Mouse (Mus musculus): Measurements from ENCODE around the gene Rab7b.
A peak's percentile ranks its signal among the peaks of the same experiment; 100 is the strongest.

The Rab7b gene

DNA sequence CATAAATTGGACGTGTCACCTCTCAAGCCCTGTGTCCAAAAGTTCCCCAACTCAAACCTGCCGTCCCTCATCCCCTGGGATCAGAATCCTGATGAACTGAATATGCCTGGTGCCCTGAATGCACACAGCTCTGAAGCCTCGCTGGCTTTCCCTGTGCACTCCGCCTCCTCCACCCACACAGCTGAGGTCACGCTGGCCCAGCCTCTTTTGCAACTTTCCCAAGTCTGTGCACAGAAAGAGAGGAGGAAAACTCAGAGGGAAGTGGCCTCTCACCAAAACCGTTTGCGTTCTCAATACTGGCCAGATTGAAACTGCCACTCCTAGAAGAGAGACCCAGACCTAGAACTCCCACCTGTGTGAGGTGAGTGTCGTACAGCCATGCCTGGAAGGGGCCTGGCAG, at the start of gene Rab7b:
Rab7b (plus strand) TSS at position 221 of the 400 bp plus-strand sequence.
- peak; percentile 81 for DNase-seq

DNA sequence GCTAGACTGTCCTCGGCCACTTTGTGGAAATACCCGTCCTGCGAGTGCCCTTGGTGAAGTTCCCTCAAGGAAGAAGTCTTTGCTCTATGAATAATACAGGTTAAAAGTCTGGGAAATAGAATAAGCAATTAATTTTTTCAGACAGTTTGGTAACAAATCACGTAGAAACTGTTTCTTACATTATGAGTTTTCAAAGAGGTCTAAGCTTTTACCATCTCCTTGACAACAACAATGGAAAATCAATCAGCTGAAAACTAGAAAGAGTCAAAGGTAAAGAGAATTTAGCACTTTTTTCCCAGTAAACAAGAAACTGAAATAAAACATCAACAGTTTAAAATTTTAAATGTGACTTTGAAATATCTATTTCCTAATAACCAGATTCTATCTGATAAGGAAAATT, 48.4 kb upstream of the Rab7b start:
- no peak for DNase-seq

DNA sequence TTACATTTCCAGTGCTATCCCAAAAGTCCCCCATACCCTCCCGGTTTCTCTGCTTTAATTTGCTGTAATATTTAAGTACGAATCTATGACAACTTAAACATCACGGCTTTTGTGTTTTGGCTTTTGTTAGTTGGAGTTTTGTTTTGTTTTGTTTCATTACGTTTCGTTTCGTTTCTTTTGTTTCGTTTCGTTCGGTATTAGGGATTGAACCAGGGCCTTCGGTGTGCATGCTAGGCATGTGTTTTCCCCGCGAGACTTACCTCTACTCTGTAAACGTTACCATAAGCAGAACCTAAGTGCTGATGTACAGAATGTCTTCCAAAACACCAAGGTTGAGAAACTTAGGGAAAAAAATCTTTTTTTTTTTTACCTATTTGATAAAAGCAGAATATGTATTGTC, 46.9 kb upstream of the Rab7b start:
- no peak for DNase-seq

DNA sequence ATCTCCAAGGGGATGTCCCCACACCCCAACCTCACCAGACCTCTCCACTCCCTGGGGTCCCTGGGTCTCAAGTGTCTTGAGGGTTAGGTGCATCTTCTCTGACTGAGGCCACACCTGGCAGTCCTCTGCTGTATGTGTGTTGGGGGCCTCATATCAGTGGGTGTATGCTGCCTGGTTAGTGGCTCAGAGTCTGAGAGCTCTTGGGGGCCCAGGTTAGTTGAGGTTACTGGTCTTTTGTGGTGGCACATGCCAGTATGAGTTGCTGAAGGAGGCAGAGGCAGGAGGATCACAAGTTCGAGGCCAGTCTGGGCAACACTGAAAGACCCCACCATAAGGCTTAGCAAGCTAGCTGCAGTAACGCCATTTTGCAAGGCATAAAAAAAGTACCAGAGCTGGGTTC, 46.2 kb upstream of the Rab7b start:
- DNase-seq: no peak

DNA sequence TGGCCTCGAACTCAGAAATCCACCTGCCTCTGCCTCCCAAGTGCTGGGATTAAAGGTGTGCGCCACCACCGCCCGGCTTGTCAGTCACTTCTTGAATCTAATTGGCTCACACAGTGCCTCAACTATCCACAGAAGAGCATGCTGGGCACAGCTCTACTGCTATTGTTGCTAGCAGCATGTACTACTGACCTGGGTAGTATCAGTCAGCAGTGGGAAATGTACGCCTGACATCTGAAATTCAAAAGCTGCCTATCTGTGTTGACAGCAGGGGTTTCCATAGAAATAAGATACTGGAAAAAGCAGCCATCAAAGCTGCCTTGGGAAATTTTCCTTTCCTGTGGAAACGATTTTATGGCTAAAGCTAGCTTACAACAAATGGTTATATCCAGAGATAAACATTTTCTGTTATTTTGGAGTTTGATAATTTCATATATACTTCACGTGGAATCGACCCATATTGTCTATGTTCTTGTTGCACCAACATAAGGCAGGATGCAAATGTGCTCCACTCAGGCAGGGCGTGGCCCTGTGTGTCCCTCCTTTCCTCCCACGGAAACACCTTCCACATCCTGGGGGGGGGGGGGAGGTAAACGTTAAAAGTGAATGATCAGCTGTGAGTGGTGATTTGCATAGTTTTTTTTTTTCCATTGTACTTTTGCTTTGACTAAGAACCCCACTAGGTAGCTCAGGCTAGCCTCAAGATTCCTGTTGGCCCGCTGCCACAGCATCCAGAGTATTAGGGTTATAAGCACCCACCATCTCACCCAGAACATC, 35.6 kb upstream of the Rab7b start:
- DNase-seq: peak; percentile 9

DNA sequence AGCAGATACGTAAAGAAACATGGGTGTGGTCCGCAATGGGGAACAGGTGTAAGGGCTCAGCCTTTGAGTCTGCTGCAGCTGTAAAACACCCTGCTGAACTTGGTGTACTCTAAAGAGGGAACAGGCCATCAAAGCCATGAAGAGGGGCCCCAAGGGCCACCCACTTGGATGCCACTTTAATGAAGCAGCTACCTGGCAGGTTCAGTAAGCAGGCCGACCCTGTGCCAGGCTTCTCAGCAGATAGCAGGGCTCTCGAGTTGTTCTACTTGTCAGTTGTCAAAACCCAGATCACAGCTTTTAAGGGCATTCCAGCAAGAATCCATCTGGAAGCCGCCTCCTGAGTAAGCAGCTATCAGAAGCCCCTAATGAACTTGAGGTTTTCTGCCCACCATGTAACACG, 32.9 kb upstream of the Rab7b start:
- DNase-seq: no peak

DNA sequence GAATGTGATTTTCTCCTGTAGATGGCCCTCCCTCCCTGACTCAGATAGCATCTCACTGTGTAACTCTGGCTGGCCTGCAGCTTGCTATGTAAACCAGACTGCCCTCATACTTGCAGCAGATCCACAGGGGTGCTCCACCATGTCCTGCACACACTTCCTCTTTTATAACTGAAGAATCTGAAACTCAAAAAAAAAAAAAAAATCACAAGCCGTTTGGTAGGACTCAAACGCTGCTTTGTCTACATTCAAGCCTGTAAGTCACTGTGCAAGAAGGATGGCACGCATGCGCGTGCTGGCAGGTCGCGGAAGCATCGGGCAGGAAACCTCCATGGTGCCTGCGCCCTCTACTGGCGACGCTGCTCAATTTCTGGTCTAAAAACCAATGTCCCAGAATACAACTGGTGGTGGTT, 30.5 kb upstream of the Rab7b start:
- DNase-seq: peak; percentile 96

DNA sequence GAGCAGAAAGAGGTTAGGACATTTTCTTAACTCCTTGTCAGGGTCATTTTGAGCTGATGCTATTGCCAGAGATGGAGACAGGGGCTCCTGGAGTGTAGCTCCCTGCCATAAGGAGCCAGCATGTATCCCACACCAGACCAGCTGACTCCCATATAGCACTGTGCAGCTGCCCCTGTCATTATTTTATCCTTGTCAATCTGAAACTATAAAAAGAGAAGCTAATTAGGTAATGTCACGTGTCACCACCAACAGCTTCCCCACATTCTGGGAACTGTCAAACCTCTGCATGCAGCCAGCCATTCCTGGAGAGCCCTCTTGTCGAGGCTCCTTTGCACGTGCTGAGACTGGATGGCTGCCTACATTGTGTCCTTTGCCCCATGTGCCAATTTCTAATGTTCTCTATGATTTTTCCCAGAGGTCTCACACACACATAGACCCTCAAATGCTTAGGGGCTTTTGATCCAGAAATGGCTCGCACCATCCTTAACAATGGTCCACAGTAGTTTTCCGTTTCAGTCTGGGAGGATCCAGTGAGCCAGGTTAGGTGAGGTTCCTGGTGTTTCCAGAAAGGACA, 28.9 kb upstream of the Rab7b start:
- no peak for DNase-seq

DNA sequence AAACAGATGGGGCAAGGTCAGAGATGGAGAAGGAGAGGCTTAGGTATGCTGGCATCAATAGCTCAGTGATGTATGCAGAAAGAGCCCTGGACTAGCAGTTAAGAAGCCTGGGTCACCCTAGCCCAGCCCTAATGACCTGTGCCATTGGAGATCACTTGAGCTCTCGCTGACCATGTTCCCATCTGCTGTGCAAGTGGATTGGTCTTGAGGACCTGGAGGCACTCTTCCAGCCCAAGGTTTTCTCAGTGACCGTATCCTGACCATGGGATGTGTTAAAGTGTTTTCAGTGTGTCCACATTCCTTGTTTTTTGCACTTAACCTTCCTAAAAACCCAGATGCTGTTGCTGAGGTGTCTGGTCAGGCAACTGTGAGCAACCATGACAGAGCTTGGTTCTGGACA, 28.2 kb upstream of the Rab7b start:
- DNase-seq: no peak

DNA sequence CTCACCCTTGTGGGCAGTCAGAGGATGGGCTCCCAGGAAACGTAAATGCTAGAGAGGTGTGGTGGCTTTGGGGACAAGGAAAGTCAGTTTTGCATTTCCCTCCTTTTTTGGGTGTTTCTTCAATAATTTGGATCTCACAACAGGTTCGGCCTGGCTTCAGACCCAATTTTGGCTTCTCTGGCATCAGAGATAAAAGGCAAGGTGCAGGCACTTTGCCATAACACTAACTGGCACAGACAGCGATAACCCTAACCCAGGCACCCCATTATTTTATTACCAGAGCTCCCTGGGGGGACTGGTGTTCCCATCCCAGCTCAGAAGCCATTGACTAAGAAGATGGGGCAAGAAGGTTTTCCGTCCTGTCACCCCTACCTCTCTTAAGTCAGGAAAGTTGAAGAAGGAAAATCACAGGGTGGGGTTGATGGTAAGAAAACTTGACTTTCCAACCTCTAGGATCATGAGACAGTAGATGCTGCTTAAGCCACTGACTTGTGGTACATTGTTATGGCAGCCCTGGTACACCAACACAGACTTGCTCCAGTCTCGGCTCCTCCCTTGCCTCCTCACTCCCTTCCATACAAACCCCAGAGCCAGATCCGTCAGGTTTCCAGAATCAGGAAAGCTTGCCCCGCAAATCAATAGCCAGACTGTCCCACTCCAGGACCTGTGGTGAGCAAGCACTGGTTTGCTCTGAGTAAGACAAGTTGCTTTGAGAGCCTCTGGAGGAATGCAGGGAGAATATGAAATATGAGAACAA, 27.6 kb upstream of the Rab7b start:
- DNase-seq: no peak

DNA sequence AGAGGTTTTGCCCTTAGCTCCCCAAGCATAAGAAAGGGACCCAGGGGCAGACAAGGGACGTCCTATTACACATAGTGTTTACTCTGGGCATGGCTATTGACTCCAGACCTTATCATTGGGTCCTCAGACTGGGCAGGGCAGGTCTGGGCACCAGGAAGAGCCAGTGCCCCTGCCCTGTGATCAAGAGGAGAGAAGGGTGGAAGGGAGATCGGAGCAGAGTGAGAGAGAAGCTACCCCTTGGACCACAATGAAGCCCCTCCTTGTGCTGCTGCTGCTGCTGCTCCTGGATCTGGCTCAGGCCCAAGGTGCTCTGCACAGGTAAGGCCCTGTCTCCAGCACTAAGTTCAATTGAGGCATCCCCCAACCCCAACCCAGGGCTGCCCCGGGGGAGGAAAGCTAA, 26.7 kb upstream of the Rab7b start:
- no peak for DNase-seq

DNA sequence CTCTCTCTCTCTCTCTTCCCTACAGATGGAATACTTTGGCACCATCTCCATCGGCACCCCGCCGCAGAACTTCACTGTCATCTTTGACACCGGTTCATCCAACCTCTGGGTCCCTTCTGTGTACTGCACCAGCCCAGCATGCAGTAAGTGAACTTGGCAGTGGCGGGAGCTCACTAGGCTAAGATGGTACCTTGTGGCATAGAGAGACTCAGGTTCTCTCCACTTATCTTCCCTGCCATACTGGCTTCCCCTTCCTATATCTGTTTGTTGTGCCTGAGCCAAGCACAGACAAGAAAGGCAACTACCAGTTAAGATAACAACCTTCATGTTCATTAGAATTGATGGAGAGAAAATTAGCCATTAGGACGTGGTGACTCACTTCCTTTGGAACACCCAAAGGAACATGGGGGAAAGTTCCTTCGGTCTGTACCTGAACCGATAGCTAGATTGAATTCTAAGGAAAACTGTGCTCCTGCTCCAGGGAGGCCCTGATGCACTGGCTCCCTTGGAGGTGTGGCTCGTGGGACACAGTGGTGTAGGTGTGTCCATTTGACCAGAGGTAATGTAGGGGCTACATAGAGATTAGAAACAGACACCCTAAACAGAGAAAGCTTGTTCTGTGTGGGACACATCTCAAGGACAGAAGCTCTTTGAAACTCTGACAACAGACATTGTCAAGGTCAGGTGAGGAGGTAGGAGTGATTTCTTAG, 25.1 kb upstream of the Rab7b start:
- no peak for DNase-seq

DNA sequence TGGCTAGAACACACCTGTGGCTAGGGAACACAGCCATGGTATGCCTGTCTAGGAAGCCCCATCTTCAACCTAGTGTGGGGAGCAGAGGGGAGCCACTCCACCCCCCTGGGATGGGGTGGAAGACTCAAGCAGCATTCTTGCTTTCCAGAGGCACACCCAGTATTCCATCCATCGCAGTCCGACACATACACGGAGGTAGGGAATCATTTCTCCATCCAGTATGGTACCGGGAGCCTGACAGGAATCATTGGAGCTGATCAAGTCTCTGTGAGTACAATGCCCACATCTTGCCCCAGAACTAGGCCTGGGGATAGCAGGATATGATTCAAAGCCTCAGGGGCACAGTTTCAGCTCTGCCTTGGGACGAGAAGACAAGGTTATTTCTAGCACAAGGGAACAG, 24.4 kb upstream of the Rab7b start:
- no peak for DNase-seq

DNA sequence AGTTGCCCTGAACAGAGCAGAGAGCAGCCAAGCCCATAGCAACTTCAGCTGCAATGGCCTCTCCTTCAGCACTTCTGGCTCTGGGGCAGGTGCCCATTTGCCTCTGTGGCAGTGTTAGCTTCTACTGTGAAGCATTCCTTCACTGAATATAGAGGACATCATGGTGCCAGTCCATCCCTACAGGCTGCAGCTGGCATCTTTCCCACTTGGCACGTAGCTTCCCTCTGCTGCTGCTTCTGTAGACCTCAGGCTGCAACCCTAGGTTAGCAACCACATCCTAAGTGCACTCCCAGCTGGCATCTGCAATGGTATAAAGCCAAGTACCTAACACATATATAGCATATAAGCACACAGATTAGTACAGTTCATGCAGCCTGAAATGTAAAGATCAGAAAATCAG, 22.6 kb upstream of the Rab7b start:
- no peak for DNase-seq

DNA sequence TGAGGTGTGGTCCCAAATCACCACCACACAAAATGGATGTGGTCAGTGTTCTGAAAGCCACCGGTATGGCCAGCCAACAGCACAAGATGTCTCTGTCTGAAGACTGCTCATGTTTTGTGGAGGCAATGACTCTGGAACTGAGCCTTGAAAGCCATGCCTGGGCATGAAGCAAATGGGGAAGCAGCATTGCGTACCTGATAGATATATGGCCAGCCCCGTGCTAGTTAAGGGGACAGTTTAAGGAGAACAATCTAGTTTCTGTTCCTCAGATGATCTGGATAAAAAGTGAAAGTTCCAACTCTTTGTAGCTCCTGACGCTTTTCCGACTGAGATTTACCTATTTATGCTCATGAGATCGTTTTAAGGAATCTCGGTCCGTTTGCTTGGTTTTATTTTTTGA, 17.4 kb upstream of the Rab7b start:
- DNase-seq: no peak

DNA sequence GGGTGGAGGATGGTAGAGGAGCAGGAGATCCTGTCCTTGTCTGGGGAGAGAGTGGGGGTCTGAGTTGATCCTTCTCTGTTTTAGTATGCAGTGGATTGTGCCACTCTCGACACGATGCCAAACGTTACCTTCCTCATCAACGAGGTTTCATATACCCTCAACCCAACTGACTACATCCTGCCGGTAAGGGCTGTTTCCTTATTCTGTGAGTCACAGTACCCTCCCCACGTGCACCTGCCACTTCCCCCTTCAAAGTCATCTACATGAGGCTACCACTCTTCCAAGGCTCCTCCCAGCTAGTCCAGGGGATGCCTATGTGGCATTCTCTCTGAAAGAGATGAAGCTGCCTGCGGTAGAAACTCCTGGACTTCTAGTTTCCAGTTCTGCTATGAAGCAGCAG, 16.1 kb upstream of the Rab7b start:
- peak; percentile 36 for DNase-seq

DNA sequence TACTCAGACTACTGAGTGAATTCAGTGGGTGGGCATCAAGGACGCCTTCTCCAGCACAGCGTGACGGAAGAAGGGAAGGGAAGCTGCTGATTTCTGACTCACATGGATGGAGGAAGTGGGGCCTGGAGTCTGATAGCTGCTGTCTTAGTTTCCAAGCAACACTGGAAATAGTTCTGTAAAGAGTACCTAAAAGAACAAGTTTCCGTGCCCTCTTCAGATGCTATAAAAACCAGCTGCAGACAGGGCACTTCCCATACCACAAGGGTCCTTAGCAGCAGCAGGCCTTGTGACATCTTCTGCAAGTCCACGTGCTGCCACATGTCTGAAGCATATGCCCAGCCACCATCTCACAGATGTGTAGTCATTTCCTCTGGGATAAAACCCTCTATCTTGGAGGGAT, 8.9 kb upstream of the Rab7b start:
- peak; percentile 16 for DNase-seq

DNA sequence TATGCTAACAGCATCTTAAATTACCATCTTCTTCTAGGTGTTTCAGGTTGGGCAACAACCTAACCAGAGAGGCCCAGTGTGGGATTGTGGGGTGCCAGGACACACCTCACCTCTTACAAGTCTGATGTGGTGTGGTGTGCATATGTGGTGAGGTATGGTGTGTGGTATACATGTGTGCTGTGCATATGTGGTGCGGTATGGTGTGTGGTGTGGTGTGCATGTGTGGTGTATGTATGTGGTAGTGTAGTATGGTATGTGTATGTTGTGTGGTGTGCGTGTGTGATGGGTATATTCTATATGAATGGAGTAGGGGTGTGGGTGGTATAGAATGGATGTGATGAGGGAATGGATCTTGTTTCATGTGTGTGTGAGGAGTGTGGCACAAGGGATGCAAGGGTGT, 756 bp upstream of the Rab7b start:
- no peak for DNase-seq

DNA sequence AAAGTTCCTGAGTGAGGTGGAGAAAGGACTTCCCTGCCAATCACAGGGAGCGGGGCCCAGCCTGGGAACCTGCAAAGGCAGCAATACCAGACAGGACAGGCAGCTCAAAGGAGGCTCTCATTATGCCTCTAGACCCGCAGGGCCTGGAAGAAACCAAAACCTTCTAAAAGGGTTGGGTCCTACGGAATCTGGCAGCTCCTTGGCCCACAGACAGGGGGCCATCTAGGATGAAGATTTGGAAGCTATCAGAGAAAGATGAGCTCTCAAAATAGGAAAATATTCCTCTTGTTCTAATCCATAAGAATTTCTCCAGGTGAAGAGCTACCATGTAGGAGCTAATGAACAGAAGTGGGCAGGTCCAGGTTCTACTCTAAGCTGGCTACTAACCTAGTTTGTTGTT, 521 bp downstream of the Rab7b start:
- DNase-seq: no peak

DNA sequence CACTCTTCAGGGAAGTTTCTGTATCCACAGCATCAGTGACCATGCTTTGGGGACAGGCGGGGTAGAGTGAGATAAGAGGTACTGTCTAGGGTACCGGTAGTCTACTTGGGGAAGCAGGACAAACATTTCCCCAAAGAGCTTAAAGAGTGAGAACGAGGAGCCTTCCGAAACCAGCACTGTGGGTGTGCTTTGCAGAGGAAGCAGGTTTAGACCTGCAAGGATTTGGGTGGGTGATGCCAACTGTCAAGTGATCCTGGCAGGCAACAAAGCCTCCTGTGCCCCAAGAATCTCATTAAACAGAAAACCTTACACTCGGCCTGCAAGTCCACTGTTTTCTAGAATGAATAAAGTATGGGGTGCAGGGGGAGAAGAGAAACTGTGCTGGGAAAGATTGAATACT, 1.4 kb downstream of the Rab7b start:
- DNase-seq: no peak

DNA sequence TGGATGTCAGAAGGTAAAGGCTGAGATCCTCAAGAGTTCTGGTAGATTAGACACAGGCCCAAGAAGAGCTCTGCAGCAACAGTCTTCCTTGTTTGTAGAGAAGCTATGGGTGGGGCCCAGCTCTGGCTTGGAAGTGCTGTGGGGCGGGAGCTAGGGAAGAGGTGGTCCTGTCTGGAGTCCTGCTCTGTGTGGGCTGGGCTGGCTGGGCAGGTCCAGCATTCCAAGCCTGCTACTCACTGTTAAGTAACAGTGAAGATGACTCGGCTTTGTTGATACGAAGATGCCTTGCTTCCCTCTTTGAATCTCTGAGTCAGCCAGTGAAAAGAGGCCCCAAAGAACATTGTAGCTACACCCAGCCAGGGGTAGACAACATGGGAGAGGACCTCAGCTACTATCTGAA, 1.9 kb downstream of the Rab7b start:
- peak; percentile 80 for DNase-seq

DNA sequence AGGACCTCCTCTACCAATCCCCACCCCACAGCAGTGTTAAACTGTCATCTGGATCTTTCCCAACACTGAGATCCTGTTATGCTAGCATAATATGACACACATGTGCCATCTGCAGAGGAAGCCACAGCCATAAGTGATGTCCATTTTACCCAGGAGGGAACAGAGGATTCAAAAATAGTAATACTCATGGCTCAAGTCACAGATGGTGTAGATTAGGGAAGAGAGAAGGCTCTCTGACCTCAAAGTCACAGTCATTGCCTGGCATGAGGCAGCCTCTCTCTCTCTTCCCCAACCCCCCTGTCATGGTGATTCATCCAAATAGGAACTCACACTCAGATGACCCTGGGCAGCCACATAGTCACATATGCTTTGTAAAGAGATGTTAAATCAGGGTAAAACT, 2.9 kb downstream of the Rab7b start:
- DNase-seq: peak; percentile 47

DNA sequence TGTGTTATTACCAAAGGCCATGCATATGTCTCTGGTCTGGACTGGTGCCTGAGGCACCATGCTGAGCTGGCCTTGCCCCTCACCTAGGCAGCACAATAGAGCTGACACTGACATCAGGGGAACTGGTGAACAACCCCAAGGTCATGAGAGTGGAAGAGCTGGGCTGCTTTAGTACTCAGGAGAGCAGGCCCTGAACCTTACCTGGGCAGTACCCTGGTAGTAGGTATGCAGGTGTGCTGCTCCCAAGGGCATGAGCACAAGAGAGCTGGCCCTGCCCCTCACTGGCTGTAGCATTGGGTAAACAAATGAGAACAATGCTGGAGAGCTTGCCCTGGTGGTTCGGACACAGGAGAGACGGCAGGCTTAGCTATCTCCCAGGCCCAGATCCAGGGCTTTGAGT, 6.8 kb downstream of the Rab7b start:
- no peak for DNase-seq

DNA sequence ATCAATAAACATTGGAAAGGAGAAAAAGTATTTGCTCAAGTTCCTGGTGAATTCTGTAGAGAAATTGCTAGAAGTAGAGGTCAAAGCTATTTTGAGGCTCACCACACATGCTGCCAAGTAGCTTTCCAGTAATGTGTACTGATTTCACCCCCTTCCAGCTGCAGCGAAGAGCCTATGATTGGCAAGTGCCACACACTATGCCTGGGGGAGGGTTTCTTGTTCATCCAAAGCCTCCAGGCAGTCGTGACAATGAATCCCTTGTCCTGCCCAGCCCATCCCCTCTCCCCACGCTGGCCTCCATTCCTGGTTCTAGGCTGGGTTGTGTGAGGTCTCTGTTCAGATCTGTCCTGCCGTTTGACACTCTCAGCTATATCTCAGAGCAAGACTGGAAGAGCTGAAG, 7.8 kb downstream of the Rab7b start:
- DNase-seq: no peak

All from lung, postnatal 36 days (tissue).